Mouse (Mus musculus) midbrain, embryonic 14.5 days (tissue): ENCODE measurements around the gene Cebpb. TPM values are rescaled to one million over a fixed set of nuclear protein-coding genes. Genes with fewer than 3 reads are reported as not detected.

Experiments
- ATAC-seq: fragments of 200-750 bp; cut with Nextera tagmentation; 2 replicates; pipeline ENCODE4 v1.8.0; 2017; ENCODE audit warnings: moderate number of reproducible peaks, moderate library complexity; ENCODE audit not compliant: low FRiP score, low TSS enrichment
- DNase-seq: peaks from one replicate; pipeline ENCODE4 v3.0.0-alpha.2; 2015
- H3K27ac ChIP-seq: fragments of 300-500 bp; sonication (generic); replicated peaks from 2 replicates; pipeline ENCODE4 v1.5.1; 2014; ENCODE audit warnings: mild to moderate bottlenecking, low read depth, low read length, moderate library complexity
- H3K27me3 ChIP-seq: fragments of 300-500 bp; sonication (generic); 2 replicates; pipeline ENCODE4 v1.6.1; 2014; ENCODE audit warnings: low read length, control low read depth, mixed read lengths; ENCODE audit not compliant: control insufficient read depth, insufficient read depth
- H3K36me3 ChIP-seq: fragments of 300-500 bp; sonication (generic); 2 replicates; pipeline ENCODE4 v1.6.1; 2014; ENCODE audit warnings: low read length, control low read depth; ENCODE audit not compliant: control insufficient read depth, insufficient read depth
- H3K4me1 ChIP-seq: fragments of 300-500 bp; sonication (generic); 2 replicates; pipeline ENCODE4 v1.6.1; 2014; ENCODE audit warnings: mild to moderate bottlenecking, antibody characterized with exemption, low read length, control low read depth; ENCODE audit not compliant: control insufficient read depth, insufficient read depth
- H3K4me2 ChIP-seq: fragments of 300-500 bp; sonication (generic); 2 replicates; pipeline ENCODE4 v1.6.1; 2014; ENCODE audit warnings: mild to moderate bottlenecking, low read length, moderate library complexity
- H3K4me3 ChIP-seq: fragments of 300-500 bp; sonication (generic); replicated peaks from 2 replicates; pipeline ENCODE4 v1.5.1; 2014; ENCODE audit warnings: low read depth, low read length
- H3K9ac ChIP-seq: fragments of 300-500 bp; sonication (generic); replicated peaks from 2 replicates; pipeline ENCODE4 v1.6.1; 2014; ENCODE audit warnings: mild to moderate bottlenecking, low read length, moderate library complexity
- H3K9me3 ChIP-seq: fragments of 300-500 bp; sonication (generic); 2 replicates; pipeline ENCODE4 v1.6.1; 2016; ENCODE audit warnings: low read length, control low read depth, mixed read lengths; ENCODE audit not compliant: control insufficient read depth
- WGBS: fragments of 180-500 bp; shearing (Covaris S2); extraction: QIAGEN DNeasy Blood & Tissue Kit; methylation state at CpG from one replicate; pipeline ENCODE4 v1.1.7; 2014; 5-methylcytosine and 5-hydroxymethylcytosine counted together
- polyA plus RNA-seq: library from polyadenylated mRNA; unstranded; fragments of >200 nt; fragmentation: Nextera tagmentation; extraction: Ambion mirVana; gene quantifications from 2 replicates; pipeline ENCODE4 v1.2.1, GENCODE M21; 2014

Cebpb gene
- polyA plus RNA-seq, 1 experiment from 2014 or later, result 1.4 TPM

GRCm38 (mm10) chr2:167652694-167653093 lies 36.0 kb upstream of the Cebpb start:
- DNase-seq (no peak), ATAC-seq (no peak)
- no peaks in the 10 kb centered on the region for H3K27me3 ChIP-seq
- no peak overlapping the region for H3K9ac ChIP-seq
- no peaks in the 10 kb centered on the region for H3K4me1 ChIP-seq
- 85% methylated on average over 7 of the region's 7 CpGs for WGBS
- H3K4me3 ChIP-seq, result no peak overlapping the region
- no peak overlapping the region for H3K27ac ChIP-seq
- no peak overlapping the region for H3K4me2 ChIP-seq
- H3K9me3 ChIP-seq, result no peaks in the 10 kb centered on the region
- H3K36me3 ChIP-seq, result peaks cover 34% of the 10 kb centered on the region

- H3K4me3 ChIP-seq, result no peak overlapping the region
- H3K4me2 ChIP-seq, result no peak overlapping the region
- H3K27me3 ChIP-seq, result no peaks in the 10 kb centered on the region
- peaks cover 9% of the 10 kb centered on the region for H3K4me1 ChIP-seq
- H3K27ac ChIP-seq, result no peak overlapping the region
- peaks cover 30% of the 10 kb centered on the region for H3K36me3 ChIP-seq
- WGBS, result 92% methylated on average over 10 of the region's 10 CpGs
- ATAC-seq (no peak), DNase-seq (no peak)
- H3K9me3 ChIP-seq, result no peaks in the 10 kb centered on the region
- H3K9ac ChIP-seq, result no peak overlapping the region
Observed at GRCm38 (mm10) chr2:167654911-167655600, 33.7 kb upstream of the Cebpb start.

GRCm38 (mm10) chr2:167656629-167657478 lies 31.9 kb upstream of the Cebpb start:
- no peaks in the 10 kb centered on the region for H3K27me3 ChIP-seq
- H3K4me3 ChIP-seq, result no peak overlapping the region
- ATAC-seq, result no peak
- H3K4me1 ChIP-seq, result peaks cover 15% of the 10 kb centered on the region
- WGBS, result 86% methylated on average over 16 of the region's 16 CpGs
- no peak for DNase-seq
- H3K36me3 ChIP-seq, result peaks cover 19% of the 10 kb centered on the region
- no peak overlapping the region for H3K27ac ChIP-seq
- no peak overlapping the region for H3K4me2 ChIP-seq
- H3K9ac ChIP-seq, result no peak overlapping the region; the same call in 1 of the 2 replicates
- H3K9me3 ChIP-seq, result no peaks in the 10 kb centered on the region

GRCm38 (mm10) chr2:167657973-167658372 lies 30.7 kb upstream of the Cebpb start:
- Histone ChIP-seq H3K4me2 (no peak overlapping the region), H3K27ac (no peak overlapping the region), H3K9ac (no peak overlapping the region), H3K4me1 (peaks cover 15% of the 10 kb centered on the region), H3K36me3 (peaks cover 17% of the 10 kb centered on the region), H3K9me3 (no peaks in the 10 kb centered on the region), H3K27me3 (peaks cover 4% of the 10 kb centered on the region; the same call in 1 of the 2 replicates), H3K4me3 (no peak overlapping the region)
- 94% methylated on average over 4 of the region's 4 CpGs for WGBS
- ATAC-seq (no peak), DNase-seq (no peak)

GRCm38 (mm10) chr2:167658712-167659111 lies 30.0 kb upstream of the Cebpb start:
- Histone ChIP-seq H3K9ac (no peak overlapping the region), H3K9me3 (no peaks in the 10 kb centered on the region), H3K4me1 (peaks cover 15% of the 10 kb centered on the region), H3K27ac (no peak overlapping the region), H3K4me3 (no peak overlapping the region), H3K36me3 (peaks cover 10% of the 10 kb centered on the region), H3K4me2 (no peak overlapping the region), H3K27me3 (peaks cover 4% of the 10 kb centered on the region; the same call in 1 of the 2 replicates)
- DNase-seq (no peak), ATAC-seq (no peak)
- 88% methylated on average over 11 of the region's 11 CpGs for WGBS

GRCm38 (mm10) chr2:167659177-167659846 lies 29.4 kb upstream of the Cebpb start:
- Histone ChIP-seq H3K27me3 (peaks cover 4% of the 10 kb centered on the region; the same call in 1 of the 2 replicates), H3K27ac (no peak overlapping the region), H3K4me1 (peaks cover 15% of the 10 kb centered on the region), H3K36me3 (peaks cover 4% of the 10 kb centered on the region; the same call in 1 of the 2 replicates), H3K4me3 (no peak overlapping the region), H3K9me3 (no peaks in the 10 kb centered on the region), H3K9ac (peak overlapping the region; percentile 82; the same call in 1 of the 2 replicates), H3K4me2 (peak overlapping the region; percentile 94)
- no peak for DNase-seq
- no peak for ATAC-seq
- WGBS, result 85% methylated on average over 10 of the region's 10 CpGs

GRCm38 (mm10) chr2:167659847-167660610 lies 28.7 kb upstream of the Cebpb start:
- ATAC-seq (no peak), DNase-seq (peak; percentile 17)
- Histone ChIP-seq H3K4me3 (peak overlapping the region; percentile 76), H3K27me3 (peaks cover 4% of the 10 kb centered on the region; the same call in 1 of the 2 replicates), H3K27ac (no peak overlapping the region), H3K9ac (peak overlapping the region; percentile 82; the same call in 1 of the 2 replicates), H3K36me3 (no peaks in the 10 kb centered on the region), H3K4me2 (peak overlapping the region; percentile 94), H3K9me3 (no peaks in the 10 kb centered on the region), H3K4me1 (peaks cover 15% of the 10 kb centered on the region)
- 27% methylated on average over 13 of the region's 13 CpGs for WGBS

GRCm38 (mm10) chr2:167660611-167660971 lies 28.1 kb upstream of the Cebpb start:
- peaks cover 4% of the 10 kb centered on the region; the same call in 1 of the 2 replicates for H3K27me3 ChIP-seq
- 1% methylated on average over 12 of the region's 12 CpGs for WGBS
- H3K4me2 ChIP-seq, result peak overlapping the region; percentile 94
- H3K9me3 ChIP-seq, result no peaks in the 10 kb centered on the region
- H3K4me3 ChIP-seq, result peak overlapping the region; percentile 76
- no peak overlapping the region for H3K27ac ChIP-seq
- DNase-seq (peak; percentile 59), ATAC-seq (0 out of 2 replicates have a peak, but pooled peaks have one; percentile 1)
- H3K9ac ChIP-seq, result peak overlapping the region; percentile 82
- no peaks in the 10 kb centered on the region for H3K36me3 ChIP-seq
- peaks cover 15% of the 10 kb centered on the region for H3K4me1 ChIP-seq
